Mouse (Mus musculus) hindbrain, embryonic 10.5 days (tissue): ENCODE data around the gene Pla2g7. TPM values are rescaled to one million over a fixed set of nuclear protein-coding genes. Genes with fewer than 3 reads are reported as not detected.

Experiments used
- DNase-seq: peaks from one replicate; pipeline ENCODE4 v3.0.0-alpha.2; 2017; ENCODE audit warnings: low spot score
- H3K27ac ChIP-seq: fragments of 300-500 bp; sonication (generic); 2 replicates; pipeline ENCODE4 v1.5.1; 2016; ENCODE audit warnings: mild to moderate bottlenecking, moderate library complexity
- H3K27me3 ChIP-seq: fragments of 300-500 bp; sonication (generic); 2 replicates; pipeline ENCODE4 v1.6.1; 2016; ENCODE audit warnings: mild to moderate bottlenecking; ENCODE audit not compliant: poor library complexity, insufficient read depth, severe bottlenecking
- H3K36me3 ChIP-seq: fragments of 300-500 bp; sonication (generic); 2 replicates; pipeline ENCODE4 v1.6.1; 2016; ENCODE audit warnings: mild to moderate bottlenecking, moderate library complexity
- H3K4me1 ChIP-seq: fragments of 300-500 bp; sonication (generic); replicated peaks from 2 replicates; pipeline ENCODE4 v1.6.1; 2016; ENCODE audit warnings: mild to moderate bottlenecking
- H3K4me3 ChIP-seq: fragments of 300-500 bp; sonication (generic); 2 replicates; pipeline ENCODE4 v1.5.1; 2016; ENCODE audit warnings: mild to moderate bottlenecking, moderate library complexity
- H3K9me3 ChIP-seq: fragments of 300-500 bp; sonication (generic); 2 replicates; pipeline ENCODE4 v1.6.1; 2016; ENCODE audit warnings: mild to moderate bottlenecking, moderate library complexity
- WGBS: fragments of 180-500 bp; shearing (Covaris S2); methylation state at CpG from one replicate; pipeline ENCODE4 v1.1.7; 2016; 5-methylcytosine and 5-hydroxymethylcytosine counted together
- polyA plus RNA-seq: library from polyadenylated mRNA; unstranded; fragments of >200 nt; fragmentation: Nextera tagmentation; extraction: Ambion mirVana; gene quantifications from 2 replicates; pipeline ENCODE4 v1.2.1, GENCODE M21; 2016

Pla2g7 gene
- polyA plus RNA-seq, 1 experiment from 2014 or later: 7.0 TPM

- H3K27me3 ChIP-seq: peaks cover 58% of the 10 kb centered on the region
These were observed 61.9 kb downstream of the Pla2g7 start, which contains the start of gene Tdrd6 for GRCm38 (mm10) chr17:43629496-43630426. Gene Tdrd6 (minus strand): TSS chr17:43630299.

DNA sequence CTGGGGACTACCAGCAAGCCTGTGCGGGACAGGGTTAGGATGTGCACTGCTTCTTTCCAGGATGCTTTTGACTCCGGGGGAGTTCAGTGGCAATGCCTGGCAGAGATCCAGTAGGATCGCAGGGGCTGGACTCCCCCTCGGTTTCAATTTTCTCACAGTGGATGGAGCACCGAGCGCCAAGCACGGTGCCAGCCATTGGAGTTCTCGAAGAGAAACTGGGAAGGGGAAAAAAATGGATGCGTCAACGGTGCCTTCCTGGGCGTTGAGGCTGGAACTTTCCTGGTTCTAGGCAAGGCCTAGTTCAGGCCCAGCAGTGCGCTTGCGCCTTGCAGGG, 62.5 kb downstream of the Pla2g7 start:
- no peak for DNase-seq
- peak overlapping the region; percentile 71; the same call in 1 of the 2 replicates for H3K27ac ChIP-seq
- H3K4me3 ChIP-seq: peak overlapping the region; percentile 56
- H3K27me3 ChIP-seq: peaks cover 58% of the 10 kb centered on the region
- no peaks in the 10 kb centered on the region for H3K36me3 ChIP-seq
- peaks cover 10% of the 10 kb centered on the region; the same call in 1 of the 2 replicates for H3K9me3 ChIP-seq
- peaks cover 17% of the 10 kb centered on the region for H3K4me1 ChIP-seq
- 48% methylated on average over 13 of the region's 13 CpGs for WGBS

More at GRCm38 (mm10) chr17:43629496-43630426, 61.9 kb downstream of the Pla2g7 start, which contains the start of gene Tdrd6:
- H3K9me3 ChIP-seq: peaks cover 10% of the 10 kb centered on the region; the same call in 1 of the 2 replicates
- H3K4me1 ChIP-seq: peaks cover 17% of the 10 kb centered on the region
- 3% methylated on average over 83 of the region's 83 CpGs for WGBS
- peak within 1 kb of the TSS; percentile 56 for H3K4me3 ChIP-seq
- peak within 1 kb of the TSS; percentile 71 for H3K27ac ChIP-seq
- no peaks in the 10 kb centered on the region for H3K36me3 ChIP-seq
- DNase-seq: peak; percentile 51

- H3K27ac ChIP-seq: no peak overlapping the region
- H3K9me3 ChIP-seq: peaks cover 7% of the 10 kb centered on the region; the same call in 1 of the 2 replicates
- H3K36me3 ChIP-seq: peaks cover 8% of the 10 kb centered on the region
- no peak overlapping the region for H3K4me3 ChIP-seq
- WGBS: 95% methylated on average over 4 of the region's 4 CpGs
- H3K27me3 ChIP-seq: peaks cover 3% of the 10 kb centered on the region; the same call in 1 of the 2 replicates
- H3K4me1 ChIP-seq: 0 out of 2 replicates have a peak, but pooled peaks cover 4% of the 10 kb centered on the region
- DNase-seq: no peak
These were observed 69.2 kb downstream of the Pla2g7 start for GRCm38 (mm10) chr17:43637146-43637545.

- no peak overlapping the region for H3K4me3 ChIP-seq
- peaks cover 38% of the 10 kb centered on the region for H3K36me3 ChIP-seq
- DNase-seq: no peak
- no peak overlapping the region for H3K27ac ChIP-seq
- 85% methylated on average over 1 of the region's 1 CpGs for WGBS
- peaks cover 7% of the 10 kb centered on the region; the same call in 1 of the 2 replicates for H3K9me3 ChIP-seq
- H3K4me1 ChIP-seq: 0 out of 2 replicates have a peak, but pooled peaks cover 4% of the 10 kb centered on the region
- H3K27me3 ChIP-seq: peaks cover 4% of the 10 kb centered on the region; the same call in 1 of the 2 replicates
These were observed 72.9 kb downstream of the Pla2g7 start for GRCm38 (mm10) chr17:43640825-43641224.

DNA sequence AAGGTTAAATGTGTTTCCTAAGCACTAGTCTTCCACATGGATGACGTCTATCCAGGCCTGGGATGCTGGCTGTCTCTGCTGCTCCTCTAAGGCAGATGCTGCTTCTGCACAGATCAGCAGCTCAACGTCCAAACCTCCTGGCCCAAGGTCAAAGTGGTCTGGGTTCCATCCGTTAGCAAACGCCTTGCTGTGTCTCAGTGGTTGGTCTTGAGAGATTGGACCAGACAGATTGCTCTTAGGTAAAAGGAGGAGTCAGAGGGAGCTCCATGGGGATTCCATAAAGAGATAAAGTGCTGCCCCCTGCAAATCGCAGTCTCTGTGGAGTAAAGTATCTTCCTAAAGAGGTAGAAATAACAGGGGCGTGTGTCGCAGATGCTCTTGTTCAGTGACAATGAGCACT, 75.3 kb downstream of the Pla2g7 start:
- 0 out of 2 replicates have a peak, but pooled peaks cover 2% of the 10 kb centered on the region for H3K9me3 ChIP-seq
- H3K36me3 ChIP-seq: peaks cover 57% of the 10 kb centered on the region
- DNase-seq: no peak
- no peak overlapping the region for H3K27ac ChIP-seq
- no peak overlapping the region for H3K4me3 ChIP-seq
- 82% methylated on average over 7 of the region's 7 CpGs for WGBS
- peaks cover 13% of the 10 kb centered on the region; the same call in 1 of the 2 replicates for H3K4me1 ChIP-seq
- peaks cover 5% of the 10 kb centered on the region; the same call in 1 of the 2 replicates for H3K27me3 ChIP-seq

DNA sequence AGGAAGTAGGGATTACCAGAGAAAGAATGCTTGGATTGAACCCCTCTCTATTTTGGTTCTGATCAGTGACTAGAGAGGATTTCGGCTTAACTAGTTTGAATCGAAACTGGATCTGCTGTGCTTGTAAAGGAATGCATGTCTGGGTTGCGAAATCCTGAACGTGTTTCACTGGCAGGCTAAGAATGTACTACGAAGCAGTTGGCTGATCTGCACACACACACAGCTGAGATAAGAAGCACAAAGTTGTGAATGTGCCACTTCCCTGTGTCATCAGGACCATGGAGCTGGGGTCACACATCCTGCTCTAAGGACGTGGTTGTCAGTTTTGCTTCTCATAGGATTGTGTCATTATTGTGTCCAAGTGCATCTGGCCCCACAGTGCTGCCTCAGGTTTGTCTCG, 76.5 kb downstream of the Pla2g7 start:
- Histone ChIP-seq H3K9me3 (0 out of 2 replicates have a peak, but pooled peaks cover 2% of the 10 kb centered on the region), H3K4me1 (peaks cover 10% of the 10 kb centered on the region; the same call in 1 of the 2 replicates), H3K36me3 (peaks cover 66% of the 10 kb centered on the region), H3K27ac (no peak overlapping the region), H3K27me3 (peaks cover 5% of the 10 kb centered on the region; the same call in 1 of the 2 replicates), H3K4me3 (no peak overlapping the region)
- DNase-seq: no peak
- WGBS: 84% methylated on average over 7 of the region's 7 CpGs

DNA sequence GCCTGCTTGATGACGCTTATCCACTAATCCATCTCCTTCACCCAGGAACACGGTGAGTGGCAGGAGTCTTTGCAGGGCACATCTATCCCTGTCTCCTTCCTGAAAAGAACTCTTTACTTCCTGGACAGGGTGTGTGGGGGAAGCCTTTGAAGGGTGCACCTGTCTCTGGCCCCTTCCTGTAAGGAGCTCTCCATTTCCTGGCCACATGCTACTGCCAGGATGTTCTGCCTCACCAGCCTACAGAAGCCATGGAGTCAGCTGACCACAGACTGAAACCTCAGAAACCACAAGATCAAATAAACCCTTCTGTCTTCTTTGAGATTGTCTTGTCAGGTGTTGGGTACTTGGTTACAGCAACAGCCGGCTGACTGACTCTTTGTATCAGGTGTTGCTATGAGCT, 77.2 kb downstream of the Pla2g7 start:
- no peak for DNase-seq
- Histone ChIP-seq H3K9me3 (0 out of 2 replicates have a peak, but pooled peaks cover 2% of the 10 kb centered on the region), H3K27ac (no peak overlapping the region), H3K4me3 (no peak overlapping the region), H3K36me3 (peaks cover 73% of the 10 kb centered on the region), H3K27me3 (peaks cover 5% of the 10 kb centered on the region; the same call in 1 of the 2 replicates), H3K4me1 (peaks cover 9% of the 10 kb centered on the region; the same call in 1 of the 2 replicates)
- WGBS: 97% methylated on average over 3 of the region's 3 CpGs

GRCm38 (mm10) chr17:43646925-43647324, 79.0 kb downstream of the Pla2g7 start:
- 54% methylated on average over 5 of the region's 5 CpGs for WGBS
- Histone ChIP-seq H3K27me3 (peaks cover 5% of the 10 kb centered on the region; the same call in 1 of the 2 replicates), H3K36me3 (peaks cover 85% of the 10 kb centered on the region), H3K9me3 (no peaks in the 10 kb centered on the region), H3K27ac (no peak overlapping the region), H3K4me1 (peaks cover 9% of the 10 kb centered on the region; the same call in 1 of the 2 replicates), H3K4me3 (no peak overlapping the region)
- DNase-seq: no peak

DNA sequence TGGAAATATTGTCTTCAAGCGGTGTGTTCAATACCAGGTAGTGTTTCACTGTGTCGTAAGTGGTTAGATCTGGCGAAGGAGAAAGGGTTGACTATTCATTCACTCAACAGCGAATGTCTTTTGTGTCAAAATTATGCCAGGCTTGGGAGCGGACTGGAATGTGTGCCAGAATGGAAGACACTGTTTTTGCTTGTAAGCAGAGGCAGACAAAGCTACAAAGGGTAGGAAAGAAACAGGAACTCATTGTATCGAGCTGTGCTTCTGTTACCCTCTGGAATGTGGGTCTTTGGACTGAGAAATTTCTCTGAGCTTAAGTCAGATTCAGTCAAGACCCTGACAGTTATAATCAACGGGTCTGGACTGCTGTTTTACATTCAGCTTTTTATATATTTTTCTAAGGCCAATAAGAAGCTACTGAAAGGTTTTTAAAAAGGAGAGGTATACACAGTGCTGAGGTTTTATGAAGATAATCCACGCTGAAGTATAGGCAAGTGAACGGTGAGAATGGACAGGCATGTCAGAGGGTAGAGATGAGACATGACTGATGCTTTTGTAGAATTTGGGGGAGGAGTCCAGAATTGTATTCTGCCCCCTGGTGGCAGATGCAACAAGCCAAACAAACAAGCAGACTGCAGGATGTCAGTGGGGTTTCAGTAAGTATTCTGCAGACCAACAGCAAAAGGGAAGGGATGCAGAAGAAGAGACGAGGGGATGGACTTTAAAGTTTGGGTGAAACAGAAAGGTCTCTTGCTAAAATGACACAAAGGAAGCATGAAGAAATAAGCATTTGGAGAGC, 81.9 kb downstream of the Pla2g7 start:
- 82% methylated on average over 10 of the region's 10 CpGs for WGBS
- DNase-seq: no peak
- H3K4me1 ChIP-seq: peaks cover 9% of the 10 kb centered on the region; the same call in 1 of the 2 replicates
- H3K4me3 ChIP-seq: no peak overlapping the region
- H3K36me3 ChIP-seq: peaks cover 88% of the 10 kb centered on the region
- H3K27ac ChIP-seq: no peak overlapping the region
- no peaks in the 10 kb centered on the region for H3K9me3 ChIP-seq
- H3K27me3 ChIP-seq: peaks cover 5% of the 10 kb centered on the region; the same call in 1 of the 2 replicates

- no peak overlapping the region for H3K4me3 ChIP-seq
- no peak for DNase-seq
- 73% methylated on average over 14 of the region's 14 CpGs for WGBS
These were observed 83.6 kb downstream of the Pla2g7 start for GRCm38 (mm10) chr17:43651314-43652046.

More at GRCm38 (mm10) chr17:43651314-43652046, 83.6 kb downstream of the Pla2g7 start:
- Histone ChIP-seq H3K27ac (no peak overlapping the region), H3K36me3 (peaks cover 77% of the 10 kb centered on the region), H3K27me3 (no peaks in the 10 kb centered on the region), H3K9me3 (no peaks in the 10 kb centered on the region), H3K4me1 (peaks cover 9% of the 10 kb centered on the region; the same call in 1 of the 2 replicates)
